Mouse (Mus musculus): ENCODE measurements at regions not wholly inside any gene's neighbourhood (a gene's known extent, or its start where the extent isn't known, plus 50 kb on each side); places are given as distances from the start of the nearest gene placed in this dataset.

- TF ChIP-seq CTCF (IDR thresholded peaks at IDR 0.05; ENCODE audit: extremely low read depth, insufficient read depth, low read length): no peak
- no peak for TF ChIP-seq POLR2A (IDR thresholded peaks at IDR 0.05; ENCODE audit: extremely low read depth, insufficient read depth, low read length)
Observed at GRCm38 (mm10) chr3:39609937-39610336, 723.2 kb downstream of the Fat4 start.

All from cortical plate, adult 2 months (tissue).